Mouse (Mus musculus) gastrocnemius, adult 2 months (tissue): ENCODE measurements around the gene Unc5c. TPM values are rescaled to one million over a fixed set of nuclear protein-coding genes. Genes with fewer than 3 reads are reported as not detected.

Experiments
- DNase-seq: peaks from one replicate; pipeline ENCODE4 v3.0.0; 2022
- H3K27ac ChIP-seq: fragments of 200-600 bp; 2 replicates; pipeline ENCODE4 v1.8.1; 2022; ENCODE audit warnings: mild to moderate bottlenecking
- H3K4me3 ChIP-seq: fragments of 200-600 bp; 2 replicates; pipeline ENCODE4 v1.8.1; 2022; ENCODE audit warnings: mild to moderate bottlenecking, moderate library complexity
- CTCF ChIP-seq: fragments of 200-600 bp; IDR thresholded peaks from 2 replicates; pipeline ENCODE4 v1.8.1; 2022; ENCODE audit warnings: antibody characterized with exemption, mild to moderate bottlenecking, moderate library complexity
- intact Hi-C: fragments of 180-260 bp; cut with DNase I; formaldehyde crosslinking; loops from one replicate; pipeline ENCODE4 v1.15.1; 2025
- total RNA-seq, 2 experiments: library from RNA; stranded (reverse); gene quantifications; 2 replicates each; pipeline ENCODE4 v1.2.3; 2021

Unc5c gene
- total RNA-seq, 2 experiments from 2014 or later, result not detected

DNA sequence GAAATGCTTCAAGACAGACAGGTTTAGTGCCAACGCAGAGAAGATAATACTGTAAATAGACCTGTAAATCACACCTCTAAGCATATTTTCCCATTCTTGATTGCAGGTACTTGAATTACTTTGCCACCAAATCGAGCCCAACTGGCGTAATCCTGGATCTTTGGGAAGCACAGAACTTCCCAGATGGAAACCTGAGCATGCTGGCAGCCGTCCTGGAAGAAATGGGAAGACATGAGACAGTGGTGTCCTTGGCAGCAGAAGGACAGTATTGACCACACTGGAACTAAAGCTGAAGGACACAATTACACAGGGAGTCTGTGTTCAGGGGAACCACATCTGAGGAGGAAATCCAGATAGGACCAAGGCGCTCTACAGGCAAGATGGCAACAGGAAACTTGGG lies 363.3 kb downstream of the Unc5c start:
- intact Hi-C loops, result no loop called here
- no peak overlapping the region for H3K4me3 ChIP-seq
- H3K27ac ChIP-seq, result no peak overlapping the region
- no peak for DNase-seq
- TF ChIP-seq CTCF, result no peak

DNA sequence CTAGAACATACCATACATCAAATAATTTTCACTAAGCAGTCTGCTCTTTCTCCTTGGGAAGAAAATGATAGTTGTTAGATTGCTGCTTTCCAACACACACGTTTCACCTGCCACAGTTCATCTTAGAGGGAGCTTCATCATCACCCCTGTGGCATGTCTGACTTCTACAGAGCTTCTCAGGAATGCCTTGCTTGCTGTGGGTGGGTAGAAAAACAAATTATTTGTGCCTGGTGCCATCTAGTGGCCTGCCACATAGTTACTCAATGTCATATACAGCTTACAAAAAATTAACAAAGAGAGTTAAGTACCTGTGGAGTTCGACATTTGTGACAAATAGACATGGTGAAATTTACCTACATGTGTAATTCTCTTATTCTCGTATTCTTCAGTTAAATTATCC lies 366.1 kb downstream of the Unc5c start:
- TF ChIP-seq CTCF, result peak; percentile 65
- intact Hi-C loops, result no loop called here
- no peak for DNase-seq
- Histone ChIP-seq H3K4me3 (no peak overlapping the region), H3K27ac (no peak overlapping the region)

DNA sequence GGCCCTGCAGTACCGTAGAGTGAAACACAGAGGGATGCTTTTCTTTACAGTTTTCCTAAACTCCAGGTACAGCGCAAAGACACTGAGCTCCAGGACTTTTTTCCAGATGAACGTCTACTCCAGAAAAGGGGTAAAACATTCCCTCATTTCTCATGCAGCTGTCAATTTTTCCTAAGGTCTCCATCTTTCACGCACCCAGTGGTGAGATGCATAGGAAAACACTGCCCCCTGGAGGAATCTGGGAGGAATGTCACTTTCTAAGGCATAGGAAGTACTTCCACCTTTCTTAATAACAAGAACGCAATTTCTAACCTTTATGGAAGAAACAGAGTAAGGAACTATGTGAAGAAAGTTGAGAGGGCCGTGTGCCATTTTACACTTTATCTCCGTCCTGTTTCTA lies 373.8 kb downstream of the Unc5c start:
- intact Hi-C loops, result no loop called here
- no peak overlapping the region for H3K4me3 ChIP-seq
- TF ChIP-seq CTCF, result peak; percentile 72
- no peak overlapping the region for H3K27ac ChIP-seq
- DNase-seq, result no peak

DNA sequence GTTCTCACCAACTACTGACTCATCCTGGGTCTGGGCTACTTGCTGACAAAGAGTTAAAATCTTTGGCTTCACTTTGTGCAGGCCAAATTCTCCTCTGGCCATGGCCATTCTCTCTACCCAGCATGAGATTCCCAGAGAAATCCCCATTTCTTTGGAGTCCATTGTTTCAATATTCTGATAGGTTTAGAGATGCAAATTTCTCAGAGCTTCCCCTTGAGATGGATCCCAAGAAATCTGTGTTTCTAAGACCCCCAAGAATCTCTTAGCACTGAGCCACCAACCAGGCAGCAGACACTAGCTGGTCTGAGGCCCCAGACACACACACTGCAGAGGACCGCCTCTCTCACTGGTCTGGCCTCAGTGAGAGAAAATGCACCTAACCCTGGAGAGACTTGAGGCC lies 384.2 kb downstream of the Unc5c start:
- DNase-seq, result no peak
- intact Hi-C loops, result no loop called here
- TF ChIP-seq CTCF, result no peak
- Histone ChIP-seq H3K4me3 (no peak overlapping the region), H3K27ac (no peak overlapping the region)

DNA sequence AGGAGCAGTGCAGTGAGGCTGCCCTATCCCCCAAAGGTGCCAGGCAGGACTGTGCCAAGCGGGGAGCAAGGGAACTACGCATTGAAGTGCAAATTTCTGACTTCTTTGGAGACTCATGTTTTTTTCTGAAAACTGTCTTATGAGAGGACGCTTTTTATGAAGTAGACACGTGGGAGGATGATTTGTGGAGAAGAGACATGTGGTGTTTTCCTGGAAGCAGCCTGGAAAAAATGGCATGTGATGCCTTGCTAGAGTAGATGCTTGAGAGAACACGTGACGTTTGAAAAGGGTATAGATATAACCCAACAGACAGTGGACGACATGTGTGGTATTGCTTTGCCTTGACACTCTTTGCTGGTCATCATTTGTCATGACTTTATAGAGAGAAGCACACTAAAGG lies 385.1 kb downstream of the Unc5c start:
- intact Hi-C loops, result no loop called here
- no peak for DNase-seq
- Histone ChIP-seq H3K27ac (no peak overlapping the region), H3K4me3 (no peak overlapping the region)
- no peak for TF ChIP-seq CTCF

DNA sequence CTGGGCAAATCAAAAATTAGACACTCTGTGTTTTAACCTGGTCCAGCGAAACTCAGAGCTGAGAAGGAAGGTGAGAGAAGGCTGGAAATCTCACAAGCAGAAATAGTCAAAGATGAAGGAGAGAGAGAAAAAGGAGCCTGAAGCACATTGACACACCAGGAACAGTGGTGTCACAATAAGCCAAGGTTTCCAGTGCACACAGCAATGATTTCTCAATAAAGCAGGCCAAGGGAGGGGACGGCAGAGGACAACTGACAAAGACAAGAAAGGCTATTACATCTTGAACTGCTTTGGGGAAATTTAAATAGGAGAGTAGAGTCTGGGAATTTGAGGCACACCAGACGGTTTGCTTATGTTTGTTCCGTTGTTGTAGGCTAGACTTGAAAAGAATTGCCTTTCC lies 389.3 kb downstream of the Unc5c start:
- H3K27ac ChIP-seq, result no peak overlapping the region
- no peak overlapping the region for H3K4me3 ChIP-seq
- DNase-seq, result no peak
- intact Hi-C loops, result no loop called here
- no peak for TF ChIP-seq CTCF

DNA sequence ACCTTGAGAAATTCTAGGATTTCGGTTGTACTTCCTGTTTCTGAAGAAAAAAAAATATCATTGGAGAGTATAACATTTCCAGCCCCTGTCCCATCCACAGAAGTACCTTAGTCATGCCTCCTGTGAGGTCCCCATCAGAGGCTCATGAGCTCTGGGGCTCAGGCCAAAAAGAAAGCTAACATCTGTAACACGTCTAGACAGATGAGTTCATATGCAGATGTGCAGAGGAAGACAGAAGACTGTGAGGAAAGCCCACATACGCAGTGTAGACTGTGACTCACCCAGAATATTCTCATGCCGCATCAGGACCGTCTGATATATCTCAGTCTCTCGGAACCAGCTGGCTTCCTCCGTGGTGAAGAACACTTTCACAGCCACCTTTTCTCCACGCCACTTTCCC lies 392.1 kb downstream of the Unc5c start:
- no peak overlapping the region for H3K27ac ChIP-seq
- no peak for TF ChIP-seq CTCF
- H3K4me3 ChIP-seq, result no peak overlapping the region
- intact Hi-C loops, result loop anchor here (5.0 kb wide), 1 partner anchor 620 kb away; no protein-coding TSS in a partner anchor
- no peak for DNase-seq

DNA sequence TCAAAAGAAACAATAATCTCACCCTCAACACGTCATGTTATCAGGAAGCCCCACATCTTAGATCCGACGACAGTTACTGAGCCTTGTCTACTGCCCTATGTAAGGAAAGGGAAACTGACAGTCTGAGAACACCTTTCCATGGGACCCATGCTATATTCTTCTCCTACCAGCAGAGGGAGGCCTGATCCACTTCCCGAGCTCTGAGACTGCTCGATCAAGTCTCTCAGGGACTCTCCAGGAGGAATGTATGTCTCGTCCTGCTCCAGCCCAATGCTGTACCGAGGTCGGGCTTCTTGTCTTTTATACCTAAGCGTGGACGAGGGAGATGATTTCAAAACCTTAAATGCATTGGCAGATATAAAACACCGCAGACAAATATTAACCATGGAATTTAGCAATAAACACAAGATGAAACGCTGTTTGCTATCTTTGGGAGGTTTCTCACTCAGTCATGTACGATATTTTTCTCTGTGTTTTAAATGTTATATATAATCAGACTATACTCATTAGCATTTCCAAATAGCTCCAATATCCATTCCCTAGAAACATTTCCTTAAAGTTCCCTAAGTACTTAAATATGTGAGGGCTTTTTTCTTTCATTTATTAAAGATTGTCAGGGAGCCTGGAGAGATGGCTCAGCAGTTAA lies 397.9 kb downstream of the Unc5c start:
- peak; percentile 33 for DNase-seq
- H3K4me3 ChIP-seq, result peak overlapping the region; percentile 38; the same call in 1 of the 2 replicates
- TF ChIP-seq CTCF, result peak; percentile 74
- no peak overlapping the region for H3K27ac ChIP-seq
- intact Hi-C loops, result loop anchor here (2.0 kb wide), 1 partner anchor 412 kb away; no protein-coding TSS in a partner anchor

DNA sequence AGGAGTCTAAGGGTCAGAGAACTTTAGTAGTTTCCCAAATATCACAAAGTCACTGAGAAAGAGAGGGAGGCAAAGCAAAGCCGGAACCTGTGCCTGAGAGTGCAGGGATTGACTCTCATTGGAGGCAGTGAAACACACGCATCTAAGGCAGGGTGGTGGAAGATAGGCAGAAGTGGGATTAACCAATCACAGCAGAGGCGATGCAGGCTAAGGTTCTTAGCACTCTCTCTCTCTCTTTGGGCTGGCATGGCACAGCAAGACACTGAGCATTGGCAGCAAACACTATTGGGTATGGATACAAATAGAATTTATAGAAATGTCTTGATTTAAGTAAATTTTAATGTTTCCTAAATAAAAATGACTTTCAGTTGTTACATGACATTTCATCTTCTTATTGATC lies 406.8 kb downstream of the Unc5c start:
- intact Hi-C loops, result no loop called here
- H3K27ac ChIP-seq, result no peak overlapping the region
- no peak overlapping the region for H3K4me3 ChIP-seq
- TF ChIP-seq CTCF, result no peak
- DNase-seq, result no peak

DNA sequence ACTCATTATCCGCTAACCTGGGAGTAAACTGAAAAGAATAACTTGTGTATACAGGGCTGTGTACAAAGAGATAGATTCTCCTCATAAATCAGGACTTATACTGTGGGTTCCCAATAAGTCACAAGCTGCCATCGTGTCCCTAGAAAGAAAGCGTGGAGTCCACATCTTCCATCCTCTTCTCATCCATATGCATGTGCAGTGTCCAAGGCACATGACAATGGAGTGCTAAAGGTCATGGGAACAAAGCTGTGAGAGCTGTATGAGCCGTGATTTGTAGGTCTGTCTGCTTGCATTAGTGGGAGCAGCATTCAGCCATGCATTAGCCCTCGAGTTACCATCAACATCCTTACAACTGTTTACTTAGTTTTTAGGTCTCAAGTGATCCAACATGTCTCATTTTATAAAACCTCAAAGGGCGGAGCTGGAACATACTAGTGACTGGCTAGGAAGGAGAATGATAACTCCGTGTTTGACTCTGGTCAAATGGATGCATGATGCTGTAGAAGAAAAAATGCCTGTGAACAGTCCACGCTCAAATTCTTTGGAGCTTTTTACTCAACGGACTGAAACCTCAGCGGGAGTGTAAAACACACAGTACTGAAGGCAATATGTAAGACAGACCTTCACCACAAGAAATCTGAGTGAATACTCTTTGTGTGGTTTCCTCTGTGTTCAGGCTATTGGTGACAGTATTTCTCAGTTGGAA lies 407.5 kb downstream of the Unc5c start:
- TF ChIP-seq CTCF, result no peak
- DNase-seq, result no peak
- intact Hi-C loops, result no loop called here
- H3K4me3 ChIP-seq, result no peak overlapping the region
- no peak overlapping the region for H3K27ac ChIP-seq

DNA sequence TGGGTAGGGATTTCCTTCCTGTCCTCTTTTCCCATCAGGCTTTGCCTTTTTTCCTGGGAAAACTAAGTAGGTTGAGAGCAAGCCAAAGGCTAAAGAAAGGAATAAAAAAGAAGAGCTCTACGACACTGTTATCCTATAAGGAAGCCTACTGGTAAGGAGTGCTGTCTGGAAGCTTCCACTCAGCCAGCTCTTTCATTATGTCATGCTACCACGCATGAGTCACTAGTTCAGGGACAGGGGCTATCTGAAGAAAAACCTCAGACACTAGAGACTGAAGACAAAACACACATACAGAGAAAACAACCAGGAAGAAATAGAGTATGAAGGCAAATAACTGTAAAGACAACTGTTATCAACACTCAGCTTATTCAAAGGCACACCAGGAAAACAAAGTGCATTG lies 417.5 kb downstream of the Unc5c start:
- no peak for TF ChIP-seq CTCF
- DNase-seq, result no peak
- intact Hi-C loops, result no loop called here
- H3K27ac ChIP-seq, result no peak overlapping the region
- H3K4me3 ChIP-seq, result no peak overlapping the region

DNA sequence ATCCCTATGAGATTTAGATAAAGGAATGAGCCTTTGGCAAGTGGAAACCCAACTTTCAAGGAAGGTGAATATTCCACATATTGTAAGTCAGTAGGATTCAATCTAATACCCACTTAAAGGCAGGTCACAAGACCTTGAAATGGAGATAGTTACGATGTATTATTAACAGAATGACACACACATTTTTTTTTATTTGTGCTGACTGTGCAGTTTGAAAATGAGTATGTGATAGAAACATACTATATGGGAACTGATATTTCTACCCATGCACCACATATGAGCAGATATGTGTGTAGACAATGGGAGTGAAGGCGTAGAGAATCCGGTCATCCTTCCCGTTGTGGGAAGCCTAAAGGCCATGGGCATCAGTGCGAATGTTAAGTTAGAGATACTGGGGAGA lies 419.2 kb downstream of the Unc5c start:
- Histone ChIP-seq H3K27ac (no peak overlapping the region), H3K4me3 (no peak overlapping the region)
- TF ChIP-seq CTCF, result no peak
- DNase-seq, result no peak
- intact Hi-C loops, result no loop called here
